Mouse (Mus musculus): ENCODE measurements around the gene Dlg2.

GRCm38 (mm10) chr7:92234476-92235202 is 1758.2 kb downstream of the Dlg2 start:
- TF ChIP-seq TAL1 (conservative IDR thresholded peaks at IDR 0.05; ENCODE audit: low read depth, low read length) (no peak), CTCF (IDR thresholded peaks at IDR 0.05; ENCODE audit: low read depth, low read length) (no peak), GATA1 (IDR thresholded peaks at IDR 0.05; ENCODE audit: borderline replicate concordance, low read length) (no peak)

Measured in G1E (cell line).